Mouse (Mus musculus) gonadal fat pad, adult 2 months (tissue): ENCODE data around the gene Ereg. TPM values are rescaled to one million over a fixed set of nuclear protein-coding genes. Genes with fewer than 3 reads are reported as not detected.

Experiments used
- DNase-seq: peaks from one replicate; pipeline ENCODE4 v3.0.0-alpha.2; 2012; ENCODE audit warnings: low read depth
- polyA plus RNA-seq: library from polyadenylated mRNA; depleted of rRNA; stranded (reverse); fragments of >200 nt; gene quantifications from 2 replicates; pipeline ENCODE4 v1.2.3, GENCODE M21; 2012; rRNA removed

The Ereg gene
- polyA plus RNA-seq, 1 experiment = 0.03 TPM

GRCm38 (mm10) chr5:91111019-91111418 lies 36.6 kb downstream of the Ereg start:
- no peak for DNase-seq

GRCm38 (mm10) chr5:91113967-91114366 lies 39.5 kb downstream of the Ereg start:
- no peak for DNase-seq

DNA sequence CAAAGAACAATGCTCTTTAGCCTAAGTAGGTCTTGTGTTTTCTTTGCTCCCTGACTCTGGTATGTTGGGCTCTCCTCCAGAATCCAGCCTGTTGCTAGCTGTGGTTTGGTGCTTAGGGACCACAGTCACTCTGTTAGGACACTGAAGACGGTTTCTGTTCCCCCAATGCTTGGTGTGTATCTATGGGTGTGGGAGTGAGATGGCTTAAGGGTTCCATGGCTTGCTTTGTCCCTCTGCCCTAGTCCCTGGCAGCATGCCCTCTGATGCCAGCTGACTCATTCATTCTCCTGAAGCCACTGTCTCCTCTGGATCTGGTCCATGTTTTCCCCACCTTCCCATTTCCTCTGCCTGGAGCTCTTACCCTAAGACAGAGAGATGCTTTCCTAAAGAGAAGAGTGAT lies 40.2 kb downstream of the Ereg start:
- no peak for DNase-seq

- DNase-seq = no peak
Observed at GRCm38 (mm10) chr5:91118618-91119017, 44.2 kb downstream of the Ereg start.

- DNase-seq = no peak
Observed at GRCm38 (mm10) chr5:91123404-91123803, 49.0 kb downstream of the Ereg start.

DNA sequence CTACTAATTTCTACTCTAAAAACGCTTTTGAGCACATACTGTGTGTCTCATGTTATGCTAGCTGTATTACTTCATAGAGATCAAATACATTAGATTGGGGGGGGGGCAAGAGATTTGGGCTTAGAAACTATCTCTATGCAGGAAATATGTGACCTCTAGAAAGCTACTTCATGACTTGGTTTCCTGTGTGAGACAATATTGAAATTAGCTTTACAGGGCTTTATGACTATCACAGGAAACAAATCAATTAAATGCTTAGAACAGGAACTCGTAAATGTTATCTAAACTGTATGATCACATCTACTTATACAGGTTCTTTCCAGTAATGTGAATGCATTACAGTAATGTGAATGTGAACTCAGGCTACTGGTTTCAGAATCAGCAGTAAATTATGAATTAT lies 49.7 kb downstream of the Ereg start:
- DNase-seq = no peak

- DNase-seq = no peak
Observed at GRCm38 (mm10) chr5:91126623-91127022, 52.2 kb downstream of the Ereg start.

GRCm38 (mm10) chr5:91134961-91135360 lies 60.5 kb downstream of the Ereg start:
- DNase-seq = no peak

DNA sequence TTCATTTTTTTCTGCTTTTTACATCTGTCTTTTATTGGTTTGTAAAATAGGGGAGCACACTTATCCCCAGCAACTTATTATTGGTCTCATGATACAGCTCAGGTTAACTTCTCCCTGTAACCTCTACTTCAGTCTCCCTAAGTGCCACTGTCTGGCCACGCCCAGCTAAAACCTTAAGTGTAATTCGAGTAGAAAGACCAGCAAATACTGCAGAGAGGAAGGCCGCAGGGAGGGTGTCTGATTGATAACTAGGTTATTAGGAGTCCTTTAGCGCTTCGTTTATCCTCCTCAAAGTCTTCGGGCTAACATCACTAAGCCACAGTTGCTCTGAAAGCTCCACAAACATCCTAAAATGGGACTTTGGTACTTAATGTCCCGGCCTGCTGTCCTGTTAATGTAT lies 64.5 kb downstream of the Ereg start:
- no peak for DNase-seq

DNA sequence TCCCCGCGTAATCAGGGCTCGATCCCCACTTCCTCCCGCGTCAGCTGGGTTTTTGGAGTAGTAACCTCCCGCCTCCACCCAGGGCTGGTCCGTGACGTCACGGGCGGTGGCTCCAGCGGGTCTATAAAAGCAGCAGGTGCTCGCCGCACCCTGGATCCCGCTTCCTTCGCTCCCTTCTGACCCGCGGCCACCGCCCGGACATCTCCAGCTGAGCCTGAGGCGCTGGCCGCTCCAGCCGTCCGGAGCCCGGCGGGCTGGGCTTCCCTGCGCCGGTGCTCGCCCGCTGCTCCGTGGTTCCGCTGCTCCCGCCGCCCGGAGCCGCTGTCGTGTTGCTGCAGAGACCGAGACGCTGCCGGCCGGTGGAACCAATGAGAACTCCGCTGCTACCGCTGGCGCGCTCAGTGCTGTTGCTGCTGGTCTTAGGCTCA lies 65.0 kb downstream of the Ereg start, which contains the start of gene Areg:
TSS of gene Areg (plus strand) at position 154 of the 428 bp plus-strand sequence.
- DNase-seq = no peak

DNA sequence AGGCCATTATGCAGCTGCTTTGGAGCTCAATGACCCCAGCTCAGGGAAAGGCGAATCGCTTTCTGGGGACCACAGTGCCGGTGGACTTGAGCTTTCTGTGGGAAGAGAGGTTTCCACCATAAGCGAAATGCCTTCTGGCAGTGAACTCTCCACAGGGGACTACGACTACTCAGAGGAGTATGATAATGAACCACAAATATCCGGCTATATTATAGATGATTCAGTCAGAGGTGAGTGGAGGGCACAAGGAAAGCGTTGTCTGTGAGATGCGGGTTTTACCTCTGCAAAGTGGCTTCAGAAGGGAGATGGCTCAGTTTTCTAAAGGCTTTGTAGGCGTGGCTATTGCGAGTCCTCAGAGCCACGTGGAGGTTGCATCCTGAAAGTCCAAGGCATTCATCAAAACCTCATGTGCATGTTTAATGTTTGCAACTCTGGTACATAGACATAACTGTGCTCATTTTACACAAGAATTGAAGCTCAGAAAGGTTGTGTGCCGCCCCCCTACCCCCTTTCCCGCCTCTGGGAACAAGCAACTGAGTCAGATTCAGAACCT lies 66.5 kb downstream of the Ereg start:
- no peak for DNase-seq

Other genes starting within 250 kb of the Ereg start
- gene Cxcl1, start 183.4 kb upstream of the Ereg start, polyA plus RNA-seq = 0.69 and 5.4 TPM in 2 replicates
- 1.4 TPM in 1 of 2 replicates, not detected in the other for gene Cxcl2, start 170.8 kb upstream of the Ereg start, polyA plus RNA-seq
- gene Mthfd2l, start 143.5 kb upstream of the Ereg start, polyA plus RNA-seq = 61.1 and 74.6 TPM in 2 replicates
- gene Epgn, start 47.2 kb upstream of the Ereg start, polyA plus RNA-seq = 0.06 and 0.11 TPM in 2 replicates
- 0.19 TPM in 1 of 2 replicates, not detected in the other for gene Areg, start 65.0 kb downstream of the Ereg start, polyA plus RNA-seq